Mouse (Mus musculus) small intestine, adult 2 months (tissue): ENCODE results near the gene Nod2.

Experiments used
- CTCF ChIP-seq: fragments of 200-500 bp; IDR thresholded peaks from 2 replicates; pipeline ENCODE4 v1.5.1; 2012; ENCODE audit warnings: low read depth, mild to moderate bottlenecking, control low read depth, inconsistent platforms, low read length, moderate library complexity, mixed read lengths; ENCODE audit not compliant: insufficient replicate concordance, insufficient read length; ENCODE audit errors: extremely low read depth
- POLR2A ChIP-seq: fragments of 200-500 bp; IDR thresholded peaks from 2 replicates; pipeline ENCODE4 v1.6.1; 2012; ENCODE audit warnings: low read depth, mild to moderate bottlenecking, control low read depth, inconsistent platforms, low read length, moderate library complexity

DNA sequence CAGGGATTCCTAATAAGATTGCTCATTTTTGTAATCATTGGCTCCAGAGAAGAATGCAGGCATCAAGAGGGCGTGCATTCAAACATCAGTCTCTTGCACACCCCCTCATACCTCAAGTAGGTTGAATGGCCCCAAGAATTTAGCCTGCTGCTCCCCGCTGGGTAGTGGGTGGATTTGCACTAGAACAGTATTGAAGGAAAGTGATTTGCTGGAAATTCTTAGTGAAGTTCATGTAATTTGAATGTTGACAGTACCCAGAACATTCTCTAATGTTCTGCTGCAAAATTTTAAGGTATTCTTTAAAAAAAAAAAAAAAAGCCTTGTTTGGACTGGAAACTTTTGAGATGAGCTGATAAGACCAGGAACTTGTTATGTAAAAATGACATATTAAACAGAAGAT is 50.9 kb downstream of the Nod2 start:
- TF ChIP-seq POLR2A (no peak), CTCF (no peak)
